Mouse (Mus musculus) frontal cortex, postnatal 25 days (tissue): Measurements from ENCODE around the gene Tut1.
"Not testable (repeated sequence)": the region's sequence is repeated elsewhere in the genome, so short reads cannot be mapped to it uniquely, and the experiment has no call there.

ENCODE experiments used
- DNase-seq, 2 experiments: peaks; one replicate each; pipeline ENCODE4 v3.0.0; 2022; ENCODE audit warnings: low spot score in 2 of 2

Tut1 gene

DNA sequence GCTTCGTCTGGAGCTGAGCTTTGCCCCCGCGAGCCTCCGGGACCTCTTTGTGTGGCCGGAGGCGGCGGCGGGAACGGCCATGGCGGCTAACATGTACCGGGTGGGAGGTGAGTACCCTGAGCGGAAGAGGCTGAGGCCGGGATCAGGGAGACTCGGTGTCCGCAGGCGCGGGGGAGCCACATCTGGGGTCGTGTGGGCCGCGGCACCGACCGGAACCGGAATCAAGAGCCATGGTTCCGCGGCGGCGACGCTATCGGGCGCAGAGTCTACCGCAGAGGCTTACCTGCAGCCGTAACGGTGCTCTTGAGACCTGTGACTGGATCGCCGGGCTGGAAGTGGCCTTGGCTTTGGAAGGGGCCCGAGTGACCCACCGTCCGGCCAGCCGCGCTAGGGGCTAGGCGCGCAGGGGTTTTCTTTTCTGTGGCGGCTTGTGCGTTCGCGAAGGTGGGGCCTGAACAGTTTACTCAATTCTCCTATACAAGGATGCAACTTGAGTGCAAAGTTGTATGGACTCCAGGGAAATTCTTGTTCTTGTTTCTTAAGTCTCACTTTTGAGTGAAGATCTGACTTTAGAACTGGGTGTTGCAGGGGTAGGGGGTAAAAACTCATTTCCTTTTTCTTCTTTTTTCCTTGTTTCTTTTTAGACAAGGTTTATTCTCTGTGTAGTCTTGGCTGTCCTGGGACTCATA is 11.2 kb upstream of the Tut1 start:
- DNase-seq = no peak

DNA sequence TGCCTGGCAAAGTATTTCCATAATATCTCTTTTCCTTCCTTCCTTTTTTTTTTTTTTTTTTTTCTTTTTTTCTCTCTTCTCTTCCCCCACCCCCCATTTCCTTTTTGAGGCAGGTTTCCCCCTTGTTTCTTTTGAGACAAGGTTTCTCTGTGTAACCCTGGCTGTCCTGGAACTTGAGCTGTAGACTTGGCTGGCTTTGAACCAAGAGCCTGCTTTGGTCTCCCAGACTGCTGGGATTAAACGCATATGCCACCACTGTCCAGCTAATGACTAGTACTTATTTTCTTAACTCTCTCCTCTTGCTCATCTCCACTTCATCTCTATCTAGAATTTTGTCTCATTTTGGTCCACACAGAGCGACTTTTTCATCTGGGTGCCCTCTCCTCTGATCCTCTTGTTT is 10.6 kb upstream of the Tut1 start:
- DNase-seq = no peak

DNA sequence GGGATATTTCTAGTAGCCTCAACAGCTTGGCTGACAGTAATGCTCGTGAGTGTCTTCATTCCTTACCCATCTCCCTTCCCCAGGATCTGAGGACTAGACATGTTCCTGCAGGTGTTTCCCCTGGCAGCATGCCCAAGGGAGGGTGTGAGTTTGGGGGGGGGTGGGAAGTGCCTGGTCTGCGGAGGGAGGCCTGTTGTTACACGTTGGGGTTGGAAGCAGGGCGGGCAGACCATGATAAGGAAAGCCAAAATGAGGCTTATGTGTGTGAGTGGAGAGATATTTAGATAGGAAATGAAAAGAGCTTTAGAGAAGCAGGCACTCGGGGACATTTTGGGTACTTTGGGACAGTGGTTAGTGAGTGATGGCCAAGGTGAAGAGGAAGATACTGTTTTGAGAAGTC is 9.6 kb upstream of the Tut1 start:
- no peak for DNase-seq

DNA sequence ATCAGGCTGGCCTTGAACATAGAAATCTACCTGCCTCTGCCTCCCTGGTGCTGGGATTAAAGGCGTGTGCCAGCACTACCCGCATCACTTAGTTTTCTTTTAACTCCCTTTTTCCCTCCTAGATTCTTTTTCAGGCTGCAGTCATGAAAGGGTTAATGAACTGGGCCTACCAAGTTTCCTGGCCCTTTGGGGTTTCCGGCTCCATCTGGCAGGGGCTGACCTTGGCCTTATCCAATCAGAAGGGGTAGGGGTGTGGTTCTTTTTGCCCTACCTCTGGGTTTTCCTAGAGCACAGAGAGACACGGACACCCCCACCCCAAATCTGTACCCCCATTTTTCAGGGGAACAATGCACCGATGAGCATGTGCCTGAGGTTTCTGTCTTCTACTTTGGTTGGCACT is 8.9 kb upstream of the Tut1 start:
- DNase-seq = no peak

DNA sequence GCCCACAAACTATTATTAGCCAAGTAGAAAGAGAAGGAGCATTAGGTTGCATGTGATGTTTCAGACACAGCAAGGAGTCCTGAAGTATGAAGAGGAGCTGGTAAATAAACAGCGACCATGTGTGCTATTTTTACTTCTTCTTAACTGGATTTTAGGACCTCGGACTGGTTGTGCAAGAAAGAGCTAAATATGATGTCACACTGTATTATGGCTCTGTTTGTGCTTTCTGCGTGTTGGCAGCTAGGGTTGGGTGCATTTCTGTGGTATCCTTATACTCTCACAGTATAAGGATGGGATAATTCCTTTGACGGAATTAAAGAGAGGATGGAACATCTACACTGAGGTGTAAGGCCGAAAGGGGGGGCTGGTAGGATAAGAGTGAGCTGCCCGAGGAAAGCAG is 8.4 kb upstream of the Tut1 start:
- no peak for DNase-seq

DNA sequence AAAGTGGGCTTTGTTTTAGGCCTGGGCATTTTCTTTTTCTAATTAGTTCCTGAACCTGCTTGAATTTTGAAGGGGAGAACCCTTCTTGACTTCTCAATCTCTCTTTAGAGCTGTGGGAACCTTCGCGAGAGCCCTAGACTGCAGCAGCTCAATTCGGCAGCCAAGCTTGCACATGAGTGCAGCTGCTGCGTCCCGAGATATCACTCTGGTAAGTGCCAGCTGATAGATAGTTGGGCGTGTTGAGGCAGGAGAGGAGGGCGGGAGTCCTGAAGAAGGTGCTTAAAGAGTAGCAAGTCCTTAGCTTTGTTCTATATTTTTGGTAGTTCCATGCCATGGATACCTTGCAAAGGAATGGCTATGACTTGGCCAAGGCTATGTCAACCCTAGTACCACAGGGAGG is 6.7 kb upstream of the Tut1 start:
- DNase-seq = no peak

DNA sequence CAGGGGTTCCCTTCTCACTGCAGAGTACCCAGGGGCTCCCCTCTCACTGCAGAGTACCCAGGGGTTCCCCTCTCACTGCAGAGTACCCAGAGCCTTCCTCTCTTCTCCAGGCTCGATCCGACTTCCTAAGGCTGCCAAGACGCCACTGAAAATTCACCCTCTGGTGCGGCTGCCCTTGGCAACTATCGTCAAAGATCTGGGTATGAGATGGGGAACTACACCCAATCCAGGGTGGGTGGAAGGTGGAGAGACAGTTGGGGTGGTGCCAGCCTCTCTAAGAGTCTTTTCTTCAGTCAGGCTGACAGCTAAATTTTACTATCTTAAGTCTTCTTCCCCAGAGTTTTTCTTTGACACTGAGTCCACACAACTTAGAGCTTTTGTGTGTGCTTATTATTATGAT is 3.5 kb upstream of the Tut1 start:
- no peak for DNase-seq

DNA sequence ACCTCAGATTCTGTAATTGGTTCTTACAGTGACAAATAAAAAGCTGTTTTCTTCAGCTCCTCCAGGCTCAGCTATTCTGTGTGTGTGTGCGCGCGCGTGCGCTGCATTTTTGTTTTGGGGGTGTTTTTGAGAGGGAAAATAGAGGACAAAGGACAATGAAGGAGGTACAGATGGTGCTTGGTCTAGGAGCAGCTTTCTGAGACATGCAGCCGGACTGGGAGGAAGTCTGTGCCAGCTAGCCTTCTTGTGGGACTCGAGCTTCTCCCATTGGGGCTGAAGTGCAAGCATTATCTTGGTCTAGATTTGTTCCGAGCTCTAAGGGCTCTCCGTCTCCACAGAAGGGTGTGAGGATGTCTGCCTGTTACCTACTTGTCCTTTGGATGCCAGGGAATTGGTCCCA is 1.4 kb upstream of the Tut1 start:
- no peak for DNase-seq

DNA sequence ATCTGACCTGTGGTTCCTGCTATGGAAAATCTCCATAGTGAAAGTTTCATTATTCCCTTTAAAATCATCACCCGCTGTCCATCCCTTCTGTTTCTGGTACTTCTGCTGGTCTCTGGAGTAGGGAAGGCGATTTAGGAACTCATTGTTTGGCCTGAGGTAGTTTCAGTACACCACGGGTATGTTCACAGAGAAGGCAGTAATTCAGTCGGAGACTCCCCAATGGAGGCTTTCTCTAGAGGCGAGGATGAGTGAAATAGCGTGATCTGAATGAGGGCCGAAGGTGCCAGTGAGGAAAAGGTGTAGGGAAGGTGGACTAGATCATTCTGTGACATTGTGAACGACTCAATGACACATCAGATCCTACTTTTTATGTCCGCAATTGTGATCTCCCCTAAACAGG is 524 bp downstream of the Tut1 start:
- DNase-seq = no peak

DNA sequence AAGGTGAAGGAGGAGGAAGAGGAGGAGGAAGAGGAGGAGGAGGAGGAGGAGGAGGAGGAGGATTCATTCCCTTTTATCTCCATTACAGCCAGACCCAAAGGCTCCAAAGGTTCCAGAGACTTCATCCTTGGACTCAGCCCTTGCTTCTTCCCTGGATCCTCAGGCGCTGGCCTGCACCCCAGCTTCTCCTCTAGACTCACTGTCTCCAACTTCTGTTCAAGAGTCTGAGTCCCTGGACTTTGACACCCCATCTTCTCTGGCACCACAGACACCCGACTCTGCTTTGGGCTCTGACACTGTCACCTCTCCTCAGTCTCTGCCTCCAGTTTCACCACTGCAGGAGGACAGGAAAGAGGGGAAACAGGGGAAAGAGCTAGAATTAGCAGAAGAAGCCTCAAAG is 8.6 kb downstream of the Tut1 start:
- no peak for DNase-seq

DNA sequence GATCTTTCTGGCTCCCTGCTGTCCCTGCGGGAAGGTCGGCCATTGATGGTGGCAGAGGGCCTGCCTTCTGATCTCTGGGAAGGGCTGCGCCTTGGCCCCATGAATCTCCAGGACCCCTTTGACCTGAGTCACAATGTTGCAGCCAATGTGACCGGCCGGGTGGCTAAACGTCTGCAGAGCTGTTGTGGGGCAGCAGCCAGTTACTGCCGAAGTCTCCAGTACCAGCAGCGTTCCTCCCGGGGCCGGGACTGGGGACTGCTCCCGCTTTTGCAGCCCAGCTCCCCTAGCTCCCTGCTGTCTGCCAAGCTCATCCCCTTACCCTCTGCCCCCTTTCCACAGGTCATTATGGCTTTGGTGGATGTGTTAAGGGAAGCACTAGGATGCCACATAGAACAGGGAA is 11.4 kb downstream of the Tut1 start:
- DNase-seq = no peak

DNA sequence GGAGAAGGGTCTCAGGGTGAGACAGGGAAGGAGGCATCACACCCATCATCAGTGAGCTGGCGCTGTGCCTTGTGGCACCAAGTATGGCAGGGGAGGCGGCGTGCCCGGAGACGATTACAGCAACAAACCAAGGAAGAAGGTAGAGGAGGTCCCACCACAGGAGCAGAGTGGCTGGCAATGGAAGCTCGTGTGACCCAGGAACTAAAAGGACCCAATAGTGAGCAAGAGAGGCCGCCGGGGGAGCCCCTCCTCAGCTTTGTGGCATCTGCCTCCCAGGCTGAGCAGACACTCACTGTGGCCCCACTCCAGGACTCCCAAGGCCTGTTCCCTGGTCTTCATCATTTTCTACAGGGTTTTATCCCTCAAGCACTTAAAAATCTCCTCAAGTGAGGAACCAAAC is 12.1 kb downstream of the Tut1 start:
- no peak for DNase-seq

DNA sequence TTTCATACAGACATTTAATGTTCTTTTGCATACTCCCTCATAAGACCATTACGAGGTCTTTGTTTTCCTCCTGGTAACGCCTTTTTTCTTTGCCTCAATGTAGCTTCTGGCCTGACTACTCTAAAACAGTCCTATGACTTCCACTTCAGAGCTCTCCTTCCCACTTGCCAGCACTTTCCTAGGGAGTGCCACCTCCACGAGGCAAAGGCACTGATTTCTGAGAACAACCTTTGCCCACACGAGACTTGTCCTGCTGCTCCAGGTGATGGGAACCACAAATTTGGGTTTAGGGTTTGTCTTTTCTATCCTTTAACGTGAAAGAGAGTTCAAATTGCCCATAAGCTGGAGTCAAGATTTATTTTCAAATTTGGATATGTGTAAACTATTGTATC is 12.5 kb downstream of the Tut1 start:
- no peak for DNase-seq

DNA sequence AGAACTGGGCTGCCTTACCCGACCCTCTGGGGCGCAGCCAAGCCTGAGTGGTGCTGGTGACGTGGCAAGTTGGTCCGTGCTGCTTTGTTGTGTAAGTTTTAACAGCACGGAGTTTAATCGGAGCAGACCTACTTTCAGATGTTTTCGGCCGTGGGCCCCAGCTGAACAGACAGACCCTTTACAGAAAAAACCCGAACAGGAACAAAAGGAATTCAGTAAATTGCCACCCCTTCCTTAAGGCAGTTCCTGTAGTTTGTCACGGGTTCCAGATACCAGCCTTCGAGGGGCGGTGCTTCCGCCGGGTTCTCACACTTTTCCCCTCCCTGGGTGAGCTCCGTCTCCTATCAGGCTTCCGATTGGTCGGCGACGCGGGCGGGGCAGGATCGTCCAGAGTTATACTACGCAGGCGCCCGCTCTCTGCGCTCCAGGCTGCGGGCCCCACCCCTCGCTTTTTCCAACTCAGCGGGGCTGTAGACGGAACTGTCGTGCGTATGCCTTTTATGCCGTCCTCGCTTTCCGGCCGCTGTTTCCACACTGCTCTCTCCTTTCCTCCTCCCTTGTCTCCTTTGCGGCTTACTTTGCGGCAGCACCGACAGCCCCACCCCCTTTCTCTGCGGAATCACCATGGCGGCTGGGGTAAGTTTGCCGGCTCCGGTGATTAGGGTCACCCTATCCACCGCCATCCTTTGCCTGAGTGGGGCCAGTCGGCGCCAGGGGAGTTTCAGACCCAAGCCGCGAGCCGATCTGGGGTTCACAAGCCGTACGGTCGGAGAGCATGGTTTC is 13.1 kb downstream of the Tut1 start, which contains the start of gene Eef1g:
Gene Eef1g (plus strand): TSS at position 452 of the 783 bp plus-strand sequence.
- DNase-seq = peak; percentile 97 to 98

DNA sequence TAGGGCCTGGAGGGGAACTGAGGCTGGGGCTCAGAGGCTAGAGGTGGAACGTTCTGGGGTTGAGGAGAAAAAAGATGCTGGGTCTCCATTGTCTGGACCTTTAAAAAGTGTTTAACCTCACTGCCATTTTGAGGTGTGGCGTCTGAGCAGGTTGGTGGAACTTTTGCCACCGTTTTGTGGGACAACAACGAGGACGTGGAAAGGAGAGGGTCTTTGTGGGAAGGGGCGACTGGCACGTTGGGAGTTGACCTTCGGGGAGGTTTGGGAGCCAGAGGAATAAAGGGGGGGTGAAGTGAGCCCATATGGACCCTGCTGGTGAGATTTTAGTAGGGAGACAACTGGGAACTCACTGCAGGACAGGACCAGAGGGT is 13.7 kb downstream of the Tut1 start:
- no peak for DNase-seq

DNA sequence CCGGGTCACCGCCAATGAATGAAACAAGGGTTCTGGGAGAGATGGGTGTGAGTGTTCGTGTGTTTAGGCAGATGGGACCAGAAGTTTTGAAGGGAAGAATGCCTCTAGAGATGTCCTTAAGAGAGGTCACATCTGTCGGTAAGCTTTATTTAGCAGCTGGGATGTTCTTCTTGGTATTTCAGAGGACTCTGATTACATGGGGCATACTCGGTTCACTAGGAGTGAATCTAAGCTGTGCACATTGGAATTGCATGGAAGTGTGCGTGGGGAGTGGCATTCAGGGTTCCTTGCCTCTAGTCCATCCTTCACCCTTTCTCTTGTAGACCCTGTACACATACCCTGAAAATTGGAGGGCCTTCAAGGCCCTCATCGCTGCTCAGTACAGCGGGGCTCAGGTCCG is 14.2 kb downstream of the Tut1 start:
- no peak for DNase-seq

DNA sequence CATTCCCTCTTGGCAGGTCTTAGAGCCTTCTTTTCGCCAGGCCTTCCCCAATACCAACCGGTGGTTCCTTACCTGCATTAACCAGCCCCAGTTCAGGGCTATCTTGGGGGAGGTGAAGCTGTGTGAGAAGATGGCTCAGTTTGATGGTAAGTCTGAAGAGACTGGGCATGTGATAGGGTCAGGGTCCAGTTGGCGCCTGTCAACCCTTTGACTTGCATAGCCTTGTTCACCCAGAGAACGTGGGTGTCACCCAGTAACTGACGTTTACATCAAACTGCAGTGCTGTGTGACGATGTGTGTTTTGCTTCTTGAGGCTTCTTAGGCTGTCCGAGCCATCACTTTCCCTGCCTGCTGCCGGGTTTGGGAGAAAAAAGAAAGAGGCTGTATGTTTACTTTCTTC is 18.8 kb downstream of the Tut1 start:
- not testable (repeated sequence) for DNase-seq

DNA sequence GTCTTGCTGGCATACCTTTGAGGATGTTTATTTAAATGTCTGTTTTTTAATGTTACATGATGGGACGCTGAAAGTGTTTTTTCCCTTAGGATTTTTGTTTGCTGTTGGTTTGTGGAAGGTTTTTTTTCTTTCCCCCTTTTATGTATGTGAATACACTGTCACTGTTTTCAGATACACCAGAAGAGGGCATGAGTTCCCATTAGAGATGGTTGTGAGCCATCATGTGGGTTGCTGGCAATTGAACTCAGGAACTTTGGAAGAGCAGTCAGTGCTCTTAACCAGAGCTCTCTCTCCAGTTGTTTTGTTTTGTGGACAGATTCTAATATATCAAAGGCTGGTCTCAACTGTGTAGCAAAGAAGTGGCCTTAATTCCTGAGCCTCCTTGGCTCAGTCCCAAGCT is 21.0 kb downstream of the Tut1 start:
- DNase-seq = no peak

DNA sequence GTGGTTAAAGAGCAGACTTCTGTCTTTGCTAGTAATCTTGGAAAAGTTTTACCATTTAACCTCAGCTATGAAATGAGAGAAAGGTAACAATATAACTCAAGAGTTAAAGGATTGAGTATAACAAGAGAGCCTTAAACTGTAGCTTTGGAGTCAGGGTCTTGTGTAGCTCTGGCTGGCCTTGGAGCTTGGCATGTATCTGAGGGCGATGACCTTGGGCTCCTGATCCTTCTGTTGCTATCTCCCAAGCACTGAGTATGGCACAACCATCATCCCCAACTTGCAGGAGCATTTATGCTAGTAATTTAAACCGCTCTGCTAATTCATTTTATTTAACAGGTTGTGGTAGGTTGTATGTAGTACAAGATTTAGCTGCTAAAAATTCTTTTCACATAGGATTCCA is 21.8 kb downstream of the Tut1 start:
- DNase-seq = no peak

DNA sequence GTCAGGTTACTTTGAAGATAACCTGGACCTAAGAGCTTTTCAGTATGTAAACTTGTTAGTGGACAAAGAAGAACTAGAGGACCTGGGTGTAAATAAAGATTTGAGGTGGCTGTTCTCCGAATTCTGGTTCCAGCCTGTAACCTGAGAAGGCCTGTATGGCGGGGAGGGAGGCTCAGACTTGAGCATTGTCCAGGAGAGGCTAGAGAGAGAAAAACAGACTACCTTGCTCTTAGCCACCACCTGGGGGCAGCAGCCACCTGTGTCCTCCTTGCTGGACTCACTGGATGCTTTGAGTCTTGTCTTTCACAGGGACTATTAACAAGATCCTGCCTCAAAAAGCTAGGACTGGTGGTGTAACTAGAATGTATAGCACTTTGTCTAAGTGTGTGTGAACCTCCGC is 22.9 kb downstream of the Tut1 start:
- DNase-seq = no peak

DNA sequence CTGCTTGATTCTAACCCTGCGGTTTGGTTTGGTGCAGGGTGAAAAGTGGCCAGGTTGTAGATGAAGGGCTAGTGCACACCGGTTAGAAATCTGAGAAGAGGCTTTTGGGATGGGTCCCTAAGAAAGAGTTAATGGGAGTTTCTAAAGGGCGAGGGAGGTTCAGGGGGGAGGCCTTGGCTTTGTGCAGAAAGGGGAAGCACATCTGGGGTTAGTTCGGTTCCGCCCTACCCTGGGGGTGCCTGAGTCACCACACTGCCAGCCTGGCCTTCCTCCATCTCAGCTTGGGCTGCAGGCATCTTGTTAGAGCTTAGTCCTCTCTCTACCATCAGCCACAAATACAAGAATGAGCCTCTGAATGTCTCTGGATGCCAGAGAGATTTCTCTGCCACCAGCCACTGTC is 27.1 kb downstream of the Tut1 start:
- no peak for DNase-seq

DNA sequence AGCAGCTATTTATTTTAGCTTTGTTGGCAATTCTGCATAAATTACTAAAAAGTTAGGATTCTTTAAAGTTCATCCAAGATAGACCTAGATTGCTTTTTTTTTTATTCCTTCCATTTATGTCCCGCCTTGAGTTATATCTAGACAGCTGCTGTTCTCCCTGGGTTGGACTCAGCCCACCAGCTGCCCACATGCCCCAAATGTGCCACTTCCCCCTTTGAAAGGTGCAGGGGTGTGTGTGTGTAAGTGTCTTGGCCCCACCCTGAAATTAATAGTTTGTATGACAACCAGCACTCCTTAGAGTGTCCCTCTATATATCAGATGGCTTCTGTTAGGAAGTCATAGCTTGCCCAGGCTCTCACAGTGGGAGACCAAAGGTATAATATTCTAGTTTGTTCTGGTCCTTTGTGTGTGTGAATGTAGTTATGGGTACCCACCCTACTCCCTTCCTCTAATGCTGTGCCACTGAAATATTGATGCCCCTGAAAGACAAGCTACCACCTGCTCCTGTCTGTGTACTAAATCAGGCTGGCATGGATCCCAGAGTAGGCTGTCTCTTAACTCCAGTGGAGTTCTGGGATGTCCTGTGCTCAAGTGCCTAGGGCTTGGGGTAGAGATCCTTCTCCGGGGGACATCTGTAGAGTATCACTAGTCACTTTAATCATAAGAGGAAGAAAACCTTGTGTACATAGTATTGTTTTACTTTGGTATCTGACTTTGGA is 28.0 kb downstream of the Tut1 start:
- no peak for DNase-seq
